12 mouse cellular contexts compared by ENCODE assay signal in genomic region chr17:25807452-25807851, GRCm38 (mm10). TPM values are rescaled to one million over a fixed set of nuclear protein-coding genes. Genes with fewer than 3 reads are reported as not detected.
"Had no signal": no experiment of that assay in that cellular context is flagged by ENCODE, and none has a peak within 500 bp of the region (broad histone marks: within the 10 kb centered on the region; RNA-seq: fewer than 3 reads in every experiment).

No protein-coding gene starts in this region.

RNA-seq across cellular contexts. Expression of gene Fbxl16, which starts 1.4 kb away (rescaled TPM):
- total RNA-seq: megakaryocyte, adult 5-6 weeks had no signal
- polyA plus RNA-seq: thymus, postnatal 0 days had no signal

RNA-seq across cellular contexts. Expression of gene AC134908.4, which starts 12.0 kb away (rescaled TPM):
- total RNA-seq: megakaryocyte-erythroid progenitor cell, adult 5-6 weeks had no signal
- polyA plus RNA-seq: liver, embryonic 15.5 days; lung, embryonic 14.5 days; lung, embryonic 16.5 days; midbrain, embryonic 13.5 days; myocyte; small intestine, adult 2 months; stomach, embryonic 14.5 days; stomach, embryonic 16.5 days; testis, adult 2 months; thymus, postnatal 0 days had no signal
